Mouse (Mus musculus): Measurements from ENCODE around the gene Bloc1s5.

Bloc1s5 gene

GRCm38 (mm10) chr13:38565245-38565644, 69.7 kb downstream of the Bloc1s5 start:
- no peak for DNase-seq (ENCODE audit: low spot score)

- no peak for DNase-seq (ENCODE audit: low spot score)
These were observed 80.3 kb downstream of the Bloc1s5 start for GRCm38 (mm10) chr13:38554611-38555010.

- DNase-seq (ENCODE audit: low spot score), result no peak
These were observed 80.7 kb downstream of the Bloc1s5 start for GRCm38 (mm10) chr13:38554210-38554609.

- no peak for DNase-seq (ENCODE audit: low spot score)
These were observed 86.2 kb downstream of the Bloc1s5 start for GRCm38 (mm10) chr13:38548681-38549080.

GRCm38 (mm10) chr13:38547717-38548116, 87.2 kb downstream of the Bloc1s5 start:
- DNase-seq (ENCODE audit: low spot score), result no peak

- DNase-seq (ENCODE audit: low spot score), result no peak
These were observed 88.2 kb downstream of the Bloc1s5 start for GRCm38 (mm10) chr13:38546754-38547153.

GRCm38 (mm10) chr13:38545460-38545859, 89.4 kb downstream of the Bloc1s5 start:
- no peak for DNase-seq (ENCODE audit: low spot score)

GRCm38 (mm10) chr13:38544769-38545445, 90.0 kb downstream of the Bloc1s5 start:
- DNase-seq (ENCODE audit: low spot score), result no peak

- no peak for DNase-seq (ENCODE audit: low spot score)
These were observed 91.3 kb downstream of the Bloc1s5 start for GRCm38 (mm10) chr13:38543455-38544125.
